Mouse (Mus musculus): Measurements from ENCODE around the gene Katnal1. TPM values are rescaled to one million over a fixed set of nuclear protein-coding genes. Genes with fewer than 3 reads are reported as not detected.

Katnal1 gene
- total and polyA plus RNA-seq, 3 experiments, result 2.8 to 7.0 (median 3.2) TPM

GRCm38 (mm10) chr5:148965089-148965591 is 36.0 kb upstream of the Katnal1 start:
- no peaks in the 10 kb centered on the region for H3K36me3 ChIP-seq (replicated peaks in 1 of 2; ENCODE audit: control insufficient read depth in 1 of 2, insufficient read depth in 1 of 2, low read length in 1 of 2)
- dilution Hi-C loops (cut with MboI; ENCODE audit: extremely low pct_ligation_motif_present, extremely low pct_unique_long_range_greater_than_20kb, low sequenced_read_pairs) (no loop called here), in situ Hi-C loops (cut with MboI; ENCODE audit: low pct_ligation_motif_present, low pct_unique_long_range_greater_than_20kb, low sequenced_read_pairs) (no loop called here)
- H3K27me3 ChIP-seq (replicated peaks), result peaks cover 1% of the 10 kb centered on the region
- no peak overlapping the region for H3K4me3 ChIP-seq (replicated peaks in 1 of 3; ENCODE audit: low read depth in 2 of 3, low read length in 2 of 3, poor library complexity in 1 of 3)
- no peak overlapping the region for H3K9ac ChIP-seq (ENCODE audit: insufficient read depth, low read depth)
- H3K79me2 ChIP-seq (replicated peaks; ENCODE audit: control insufficient read depth, extremely low read depth, insufficient read depth, poor library complexity, severe bottlenecking), result no peaks in the 10 kb centered on the region
- peaks cover 4 to 19% of the 10 kb centered on the region in 2 experiments; a peak in 3 of 4 replicates for H3K4me1 ChIP-seq (ENCODE audit: control insufficient read depth in 1 of 2, insufficient read depth in 2 of 2)
- H3K9me3 ChIP-seq (replicated peaks; ENCODE audit: low read length), result no peaks in the 10 kb centered on the region
- no peak for DNase-seq (ENCODE audit: extremely low read depth)
- H3K27ac ChIP-seq (ENCODE audit: insufficient read depth, low read depth), result no peak overlapping the region
- TF ChIP-seq RCOR1 (conservative IDR thresholded peaks at IDR 0.05; ENCODE audit: low read depth, low read length), result no peak
- no peak for TF ChIP-seq TBP (conservative IDR thresholded peaks at IDR 0.05; ENCODE audit: low read depth, low read length)
- no peak overlapping the region for H3K4me2 ChIP-seq (ENCODE audit: insufficient read depth, low read depth, poor library complexity, severe bottlenecking)

- dilution Hi-C loops (cut with MboI; ENCODE audit: extremely low pct_ligation_motif_present, extremely low pct_unique_long_range_greater_than_20kb, low sequenced_read_pairs), result no loop called here
- no peak for DNase-seq (ENCODE audit: extremely low read depth)
- TF ChIP-seq KAT2A (IDR thresholded peaks at IDR 0.05; ENCODE audit: insufficient replicate concordance, low read length), result no peak
- TF ChIP-seq NRF1 (IDR thresholded peaks at IDR 0.05; ENCODE audit: low read depth, low read length), result no peak
- no peak for TF ChIP-seq CTCF (conservative IDR thresholded peaks at IDR 0.05 in 1 of 2, IDR thresholded peaks at IDR 0.05 in 1 of 2; ENCODE audit: low read depth in 2 of 2, low read length in 2 of 2)
- no peak for TF ChIP-seq USF1 (IDR thresholded peaks at IDR 0.05; ENCODE audit: low read depth, low read length)
- TF ChIP-seq ELF1 (IDR thresholded peaks at IDR 0.05; ENCODE audit: low read depth, low read length), result no peak
- no peak for TF ChIP-seq BHLHE40 (IDR thresholded peaks at IDR 0.05; ENCODE audit: low read depth, low read length)
- no peak for TF ChIP-seq SMC3 (IDR thresholded peaks at IDR 0.05; ENCODE audit: low read depth, low read length)
- no peak for TF ChIP-seq MYC (IDR thresholded peaks at IDR 0.05; ENCODE audit: low read depth, low read length)
Measured at GRCm38 (mm10) chr5:148964251-148964650, 35.1 kb upstream of the Katnal1 start.

GRCm38 (mm10) chr5:148960211-148960610 is 31.1 kb upstream of the Katnal1 start:
- peaks cover 3% of the 10 kb centered on the region for H3K27me3 ChIP-seq (replicated peaks)
- H3K9ac ChIP-seq (ENCODE audit: insufficient read depth, low read depth), result no peak overlapping the region
- H3K4me1 ChIP-seq (ENCODE audit: control insufficient read depth in 1 of 2, insufficient read depth in 2 of 2), result peaks cover 0 to 24% of the 10 kb centered on the region in 2 experiments; a peak in 2 of 4 replicates
- TF ChIP-seq KAT2A (IDR thresholded peaks at IDR 0.05; ENCODE audit: insufficient replicate concordance, low read length), result no peak
- no peak for TF ChIP-seq ETS1 (conservative IDR thresholded peaks at IDR 0.05; ENCODE audit: low read depth, low read length)
- no peak for TF ChIP-seq CHD2 (IDR thresholded peaks at IDR 0.05; ENCODE audit: low read length)
- TF ChIP-seq SMC3 (IDR thresholded peaks at IDR 0.05; ENCODE audit: low read depth, low read length), result no peak
- TF ChIP-seq UBTF (IDR thresholded peaks at IDR 0.05; ENCODE audit: low read depth, low read length), result no peak
- no peak for TF ChIP-seq BHLHE40 (IDR thresholded peaks at IDR 0.05; ENCODE audit: low read depth, low read length)
- TF ChIP-seq ZNF384 (IDR thresholded peaks at IDR 0.05; ENCODE audit: low read depth, low read length), result no peak
- TF ChIP-seq NRF1 (IDR thresholded peaks at IDR 0.05; ENCODE audit: low read depth, low read length), result no peak
- TF ChIP-seq ELF1 (IDR thresholded peaks at IDR 0.05; ENCODE audit: low read depth, low read length), result no peak
- TF ChIP-seq GABPA (IDR thresholded peaks at IDR 0.05; ENCODE audit: insufficient replicate concordance, low read depth, low read length), result no peak
- no peak for TF ChIP-seq MAX (IDR thresholded peaks at IDR 0.05; ENCODE audit: low read length)
- no peak for TF ChIP-seq USF1 (IDR thresholded peaks at IDR 0.05; ENCODE audit: low read depth, low read length)
- no peak for TF ChIP-seq TCF12 (IDR thresholded peaks at IDR 0.05; ENCODE audit: low read depth, low read length)
- TF ChIP-seq SIN3A (IDR thresholded peaks at IDR 0.05; ENCODE audit: low read length), result no peak
- no peak for TF ChIP-seq E2F4 (IDR thresholded peaks at IDR 0.05; ENCODE audit: insufficient replicate concordance, low read depth, low read length)
- TF ChIP-seq CTCF (conservative IDR thresholded peaks at IDR 0.05 in 1 of 2, IDR thresholded peaks at IDR 0.05 in 1 of 2; ENCODE audit: low read depth in 2 of 2, low read length in 2 of 2), result no peak
- TF ChIP-seq MYC (IDR thresholded peaks at IDR 0.05; ENCODE audit: low read depth, low read length), result no peak
- TF ChIP-seq ZC3H11A (IDR thresholded peaks at IDR 0.05; ENCODE audit: low read depth, low read length), result no peak
- TF ChIP-seq IRF4 (IDR thresholded peaks at IDR 0.05; ENCODE audit: low read depth, low read length), result no peak
- TF ChIP-seq POLR2A (IDR thresholded peaks at IDR 0.05; ENCODE audit: low read depth, low read length), result no peak
- H3K4me2 ChIP-seq (ENCODE audit: insufficient read depth, low read depth, poor library complexity, severe bottlenecking), result no peak overlapping the region
- DNase-seq (ENCODE audit: extremely low read depth), result no peak
- H3K36me3 ChIP-seq (replicated peaks in 1 of 2; ENCODE audit: control insufficient read depth in 1 of 2, insufficient read depth in 1 of 2, low read length in 1 of 2), result no peaks in the 10 kb centered on the region
- no peak overlapping the region for H3K27ac ChIP-seq (ENCODE audit: insufficient read depth, low read depth)
- in situ Hi-C loops (cut with MboI; ENCODE audit: low pct_ligation_motif_present, low pct_unique_long_range_greater_than_20kb, low sequenced_read_pairs), result no loop called here
- no peaks in the 10 kb centered on the region for H3K9me3 ChIP-seq (replicated peaks; ENCODE audit: low read length)
- dilution Hi-C loops (cut with MboI; ENCODE audit: extremely low pct_ligation_motif_present, extremely low pct_unique_long_range_greater_than_20kb, low sequenced_read_pairs), result no loop called here
- no peaks in the 10 kb centered on the region for H3K79me2 ChIP-seq (replicated peaks; ENCODE audit: control insufficient read depth, extremely low read depth, insufficient read depth, poor library complexity, severe bottlenecking)
- H3K4me3 ChIP-seq (replicated peaks in 1 of 3; ENCODE audit: low read depth in 2 of 3, low read length in 2 of 3, poor library complexity in 1 of 3), result no peak overlapping the region

More at GRCm38 (mm10) chr5:148964251-148964650, 35.1 kb upstream of the Katnal1 start:
- Histone ChIP-seq H3K4me1 (ENCODE audit: control insufficient read depth in 1 of 2, insufficient read depth in 2 of 2) (peaks cover 4 to 27% of the 10 kb centered on the region in 2 experiments; a peak in 3 of 4 replicates), H3K79me2 (replicated peaks; ENCODE audit: control insufficient read depth, extremely low read depth, insufficient read depth, poor library complexity, severe bottlenecking) (no peaks in the 10 kb centered on the region), H3K27me3 (replicated peaks) (peaks cover 1% of the 10 kb centered on the region), H3K4me3 (replicated peaks in 1 of 3; ENCODE audit: low read depth in 2 of 3, low read length in 2 of 3, poor library complexity in 1 of 3) (no peak overlapping the region), H3K9ac (ENCODE audit: insufficient read depth, low read depth) (no peak overlapping the region), H3K27ac (ENCODE audit: insufficient read depth, low read depth) (no peak overlapping the region), H3K9me3 (replicated peaks; ENCODE audit: low read length) (no peaks in the 10 kb centered on the region), H3K36me3 (replicated peaks in 1 of 2; ENCODE audit: control insufficient read depth in 1 of 2, insufficient read depth in 1 of 2, low read length in 1 of 2) (no peaks in the 10 kb centered on the region), H3K4me2 (ENCODE audit: insufficient read depth, low read depth, poor library complexity, severe bottlenecking) (no peak overlapping the region)
- in situ Hi-C loops (cut with MboI; ENCODE audit: low pct_ligation_motif_present, low pct_unique_long_range_greater_than_20kb, low sequenced_read_pairs), result no loop called here
